Mouse (Mus musculus) thymus, adult 2 months (tissue): Measurements from ENCODE around the gene Etl4. TPM values are rescaled to one million over a fixed set of nuclear protein-coding genes. Genes with fewer than 3 reads are reported as not detected.

Source experiments
- DNase-seq: peaks from one replicate; pipeline ENCODE4 v3.0.0; 2021
- H3K27ac ChIP-seq: fragments of 200-500 bp; 2 replicates; pipeline ENCODE4 v1.5.1; 2012; ENCODE audit warnings: low read length, control low read depth; ENCODE audit not compliant: control insufficient read depth, insufficient read depth
- H3K27me3 ChIP-seq: fragments of 200-500 bp; 2 replicates; pipeline ENCODE4 v1.6.1; 2012; ENCODE audit warnings: mild to moderate bottlenecking, low read length, moderate library complexity, mixed read lengths; ENCODE audit not compliant: control insufficient read depth, insufficient read depth
- H3K36me3 ChIP-seq: fragments of 200-500 bp; 2 replicates; pipeline ENCODE4 v1.6.1; 2012; ENCODE audit warnings: mild to moderate bottlenecking, low read length, moderate library complexity; ENCODE audit not compliant: control insufficient read depth, insufficient read depth
- H3K4me1 ChIP-seq: fragments of 200-500 bp; replicated peaks from 2 replicates; pipeline ENCODE4 v1.6.1; 2012; ENCODE audit warnings: low read length; ENCODE audit not compliant: control insufficient read depth, insufficient read depth
- H3K4me3 ChIP-seq: fragments of 200-500 bp; 2 replicates; pipeline ENCODE4 v1.5.1; 2012; ENCODE audit warnings: mild to moderate bottlenecking, low read length, control low read depth, moderate library complexity; ENCODE audit not compliant: control insufficient read depth, insufficient read depth
- CTCF ChIP-seq: fragments of 200-500 bp; IDR thresholded peaks from 2 replicates; pipeline ENCODE4 v1.5.1; 2012; ENCODE audit warnings: mild to moderate bottlenecking, control low read depth, low read length, moderate library complexity, borderline replicate concordance; ENCODE audit not compliant: control insufficient read depth, poor library complexity, insufficient read depth; ENCODE audit errors: extremely low read depth
- POLR2A ChIP-seq: fragments of 200-500 bp; IDR thresholded peaks from 2 replicates; pipeline ENCODE4 v1.6.1; 2012; ENCODE audit warnings: mild to moderate bottlenecking, low read length, control low read depth, moderate library complexity; ENCODE audit not compliant: control insufficient read depth, poor library complexity, insufficient read depth; ENCODE audit errors: extremely low read depth
- WGBS: fragments of 180-500 bp; shearing (Covaris S2); methylation state at CpG from one replicate; pipeline ENCODE4 v1.1.7; 2018; 5-methylcytosine and 5-hydroxymethylcytosine counted together
- polyA plus RNA-seq: library from polyadenylated mRNA; depleted of rRNA; stranded (reverse); fragments of >200 nt; gene quantifications from 2 replicates; pipeline ENCODE4 v1.2.3, GENCODE M21; 2012

Gene Etl4
- polyA plus RNA-seq, 1 experiment = 9.7 TPM

DNA sequence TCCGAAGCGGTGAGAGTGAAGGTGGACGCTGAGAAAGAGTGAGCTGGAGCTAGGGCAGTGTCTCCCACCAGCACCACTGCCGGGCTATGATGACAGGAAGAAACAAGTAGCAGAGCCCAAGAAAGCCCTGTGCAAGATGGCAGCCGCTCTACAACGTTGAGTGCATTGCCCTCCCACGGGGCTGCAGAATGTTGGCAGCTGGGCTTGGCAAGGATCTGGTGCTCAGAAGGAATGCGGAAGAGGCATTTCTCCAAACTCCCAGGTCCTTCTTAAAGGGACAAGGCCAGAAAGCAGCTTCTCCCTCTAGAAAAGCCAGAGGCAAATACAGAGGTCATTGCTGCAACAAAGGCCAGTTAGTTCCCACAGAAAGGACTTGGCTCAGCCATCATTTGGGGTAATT, 901.9 kb downstream of the Etl4 start:
- no peak overlapping the region for H3K27ac ChIP-seq
- no peaks in the 10 kb centered on the region for H3K4me1 ChIP-seq
- H3K36me3 ChIP-seq = no peaks in the 10 kb centered on the region
- H3K4me3 ChIP-seq = no peak overlapping the region
- DNase-seq = no peak
- no peak for TF ChIP-seq POLR2A
- TF ChIP-seq CTCF = no peak
- 93% methylated on average over 8 of the region's 8 CpGs for WGBS
- no peaks in the 10 kb centered on the region for H3K27me3 ChIP-seq

DNA sequence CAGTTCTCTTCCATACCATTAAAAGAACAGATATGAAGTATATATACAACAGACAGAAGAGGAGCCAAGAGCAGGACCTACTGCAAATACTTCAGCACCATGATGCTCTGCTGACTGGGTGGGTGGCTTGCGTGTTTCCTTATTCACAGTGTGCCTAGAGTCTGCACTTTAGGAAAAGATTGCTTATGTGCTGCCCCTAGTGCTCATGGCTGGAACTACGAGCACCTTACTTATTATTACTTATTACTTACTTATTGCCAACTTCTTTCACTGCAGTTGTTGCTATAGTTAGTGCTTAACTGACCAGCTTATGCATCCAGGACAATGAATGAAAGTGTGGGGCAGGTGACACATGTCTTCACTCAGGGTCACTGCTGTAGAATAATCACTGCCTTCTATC, 904.4 kb downstream of the Etl4 start:
- Histone ChIP-seq H3K27ac (no peak overlapping the region), H3K36me3 (no peaks in the 10 kb centered on the region), H3K27me3 (no peaks in the 10 kb centered on the region), H3K4me1 (no peaks in the 10 kb centered on the region), H3K4me3 (no peak overlapping the region)
- DNase-seq = no peak
- no peak for TF ChIP-seq POLR2A
- TF ChIP-seq CTCF = no peak
- WGBS = 91% methylated on average over 2 of the region's 2 CpGs

GRCm38 (mm10) chr2:20818226-20818625, 908.6 kb downstream of the Etl4 start:
- DNase-seq = no peak
- no peak overlapping the region for H3K4me3 ChIP-seq
- H3K4me1 ChIP-seq = no peaks in the 10 kb centered on the region
- TF ChIP-seq CTCF (no peak), POLR2A (no peak)
- H3K36me3 ChIP-seq = no peaks in the 10 kb centered on the region
- no peaks in the 10 kb centered on the region for H3K27me3 ChIP-seq
- WGBS = 89% methylated on average over 7 of the region's 7 CpGs
- no peak overlapping the region for H3K27ac ChIP-seq

- Histone ChIP-seq H3K27ac (no peak overlapping the region), H3K4me1 (no peaks in the 10 kb centered on the region), H3K36me3 (no peaks in the 10 kb centered on the region), H3K27me3 (no peaks in the 10 kb centered on the region), H3K4me3 (no peak overlapping the region)
- TF ChIP-seq POLR2A = no peak
- no peak for TF ChIP-seq CTCF
- DNase-seq = no peak
Measured at GRCm38 (mm10) chr2:20826258-20826657, 916.7 kb downstream of the Etl4 start.

GRCm38 (mm10) chr2:20830882-20831281, 921.3 kb downstream of the Etl4 start:
- H3K4me1 ChIP-seq = no peaks in the 10 kb centered on the region
- no peak for DNase-seq
- H3K4me3 ChIP-seq = no peak overlapping the region
- no peak for TF ChIP-seq CTCF
- no peak for TF ChIP-seq POLR2A
- no peaks in the 10 kb centered on the region for H3K36me3 ChIP-seq
- no peaks in the 10 kb centered on the region for H3K27me3 ChIP-seq
- H3K27ac ChIP-seq = no peak overlapping the region
- 93% methylated on average over 3 of the region's 3 CpGs for WGBS

- Histone ChIP-seq H3K36me3 (no peaks in the 10 kb centered on the region), H3K27ac (no peak overlapping the region), H3K4me3 (no peak overlapping the region), H3K4me1 (no peaks in the 10 kb centered on the region), H3K27me3 (no peaks in the 10 kb centered on the region)
- 86% methylated on average over 3 of the region's 3 CpGs for WGBS
- no peak for DNase-seq
- no peak for TF ChIP-seq POLR2A
- TF ChIP-seq CTCF = no peak
Measured at GRCm38 (mm10) chr2:20831608-20832406, 922.2 kb downstream of the Etl4 start.

DNA sequence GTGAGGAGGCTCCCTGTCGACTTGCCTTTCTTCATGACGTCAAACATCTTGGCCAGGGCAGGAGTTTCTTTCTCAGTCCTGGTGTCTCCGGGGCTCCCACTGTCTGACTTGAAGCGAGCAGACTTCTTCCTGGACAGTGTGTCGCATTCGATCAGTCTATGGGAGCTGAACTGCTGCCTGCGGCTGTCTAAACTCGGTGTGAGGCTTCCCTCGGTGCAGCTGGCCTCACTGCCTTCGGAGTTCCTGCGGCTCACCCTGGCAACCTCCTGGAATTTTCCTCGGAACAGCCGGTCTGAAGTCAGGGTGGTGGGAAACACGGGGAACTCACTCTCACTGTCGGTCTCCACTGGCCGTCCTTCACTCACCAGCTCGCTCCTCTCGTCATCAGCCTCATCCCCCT, 939.8 kb downstream of the Etl4 start:
- Histone ChIP-seq H3K36me3 (no peaks in the 10 kb centered on the region), H3K4me1 (no peaks in the 10 kb centered on the region), H3K27ac (no peak overlapping the region), H3K4me3 (no peak overlapping the region), H3K27me3 (no peaks in the 10 kb centered on the region)
- TF ChIP-seq CTCF (no peak), POLR2A (no peak)
- DNase-seq = no peak
- WGBS = 96% methylated on average over 18 of the region's 18 CpGs
